Mouse (Mus musculus) thymus, adult 2 months (tissue): ENCODE data around the gene Snx33.

ENCODE experiments used
- CTCF ChIP-seq: fragments of 200-500 bp; IDR thresholded peaks from 2 replicates; pipeline ENCODE4 v1.5.1; 2012; ENCODE audit warnings: mild to moderate bottlenecking, control low read depth, low read length, moderate library complexity, borderline replicate concordance; ENCODE audit not compliant: control insufficient read depth, poor library complexity, insufficient read depth; ENCODE audit errors: extremely low read depth
- POLR2A ChIP-seq: fragments of 200-500 bp; IDR thresholded peaks from 2 replicates; pipeline ENCODE4 v1.6.1; 2012; ENCODE audit warnings: mild to moderate bottlenecking, low read length, control low read depth, moderate library complexity; ENCODE audit not compliant: control insufficient read depth, poor library complexity, insufficient read depth; ENCODE audit errors: extremely low read depth

GRCm38 (mm10) chr9:56886601-56887000 lies 41.6 kb downstream of the Snx33 start:
- no peak for TF ChIP-seq CTCF
- TF ChIP-seq POLR2A, result no peak
